Mouse (Mus musculus) lung, postnatal 0 days (tissue): Measurements from ENCODE around the gene Rabep1.

Experiments
- CTCF ChIP-seq: IDR thresholded peaks from 2 replicates; pipeline ENCODE4 v1.5.1; 2016; ENCODE audit warnings: antibody characterized with exemption, mild to moderate bottlenecking
- EP300 ChIP-seq: IDR thresholded peaks from 2 replicates; pipeline ENCODE4 v1.6.1; 2016; ENCODE audit warnings: antibody characterized with exemption, mild to moderate bottlenecking, control low read depth

- TF ChIP-seq EP300 (no peak), CTCF (no peak)
Observed at GRCm38 (mm10) chr11:70869263-70869662, 24.7 kb downstream of the Rabep1 start.
